Mouse (Mus musculus): ENCODE data around the gene Fgfr2.

DNA sequence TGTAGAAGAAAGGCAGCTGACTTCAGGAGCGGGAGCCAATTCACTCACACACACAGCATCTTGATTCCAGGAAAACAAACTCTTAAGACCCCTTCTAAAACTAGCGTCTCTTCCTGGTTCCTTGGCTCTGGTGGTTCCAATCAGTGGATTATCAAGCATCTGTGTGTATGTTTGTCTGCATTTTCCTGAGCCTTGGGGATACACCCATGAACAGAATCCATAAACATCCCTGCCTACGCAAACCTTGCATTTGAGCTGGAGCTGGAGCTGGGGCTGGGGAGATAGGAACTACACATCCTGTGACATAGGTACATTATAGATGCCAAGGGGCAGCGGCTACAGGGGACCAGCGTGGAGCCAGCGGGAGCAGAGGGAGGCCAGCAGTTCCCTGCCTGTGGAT, 2808.5 kb downstream of the Fgfr2 start:
- TF ChIP-seq CTCF (IDR thresholded peaks at IDR 0.05; ENCODE audit: low read depth) (no peak), EP300 (IDR thresholded peaks at IDR 0.05; ENCODE audit: low read depth) (no peak)

Measured in liver, postnatal 0 days (tissue).